Mouse (Mus musculus): ENCODE results near the gene Myo5c. TPM values are rescaled to one million over a fixed set of nuclear protein-coding genes. Genes with fewer than 3 reads are reported as not detected.

Gene Myo5c
- total RNA-seq, 2 experiments from 2014 or later, result not detected

DNA sequence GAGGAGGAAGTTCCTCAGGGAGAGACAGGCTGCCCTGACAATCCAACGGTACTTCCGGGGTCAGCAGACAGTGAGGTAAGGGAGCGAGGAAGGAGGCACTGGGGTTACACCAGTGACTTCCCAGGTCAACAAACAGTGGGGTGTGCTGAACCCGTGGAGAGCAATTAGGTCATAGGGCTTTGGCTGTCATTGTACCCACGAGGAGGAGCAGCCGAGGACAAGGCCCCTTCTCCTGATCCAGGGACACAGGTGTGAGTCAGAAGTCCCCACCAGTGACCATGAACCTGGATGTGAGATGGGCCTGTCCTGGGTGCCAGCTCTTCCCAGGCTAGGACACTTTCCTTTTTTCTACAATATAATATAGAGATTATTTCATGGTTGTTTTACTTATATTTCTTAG, 41.8 kb downstream of the Myo5c start:
- ATAC-seq (replicated peaks; ENCODE audit: poor library complexity, severe bottlenecking), result no peak

DNA sequence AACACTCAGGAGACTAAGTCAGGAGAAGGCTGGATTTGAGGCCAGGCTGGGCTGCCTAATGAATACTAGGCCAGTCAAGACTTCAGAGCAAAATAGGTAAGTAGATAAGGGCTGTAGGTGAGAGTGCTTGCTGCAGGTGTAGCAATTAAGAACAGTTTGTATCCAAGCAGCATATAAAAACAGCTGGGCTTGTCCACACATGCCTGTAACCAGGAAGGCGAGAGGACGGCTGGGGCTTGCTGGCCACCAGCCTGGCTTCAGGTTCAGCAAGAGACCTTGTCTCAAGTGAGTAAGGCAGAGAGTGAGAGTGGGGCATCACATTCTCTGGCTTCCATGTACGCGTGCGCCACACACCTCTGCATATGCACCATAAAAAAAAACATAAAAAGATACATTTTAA, 42.7 kb downstream of the Myo5c start:
- no peak for ATAC-seq (replicated peaks; ENCODE audit: poor library complexity, severe bottlenecking)

DNA sequence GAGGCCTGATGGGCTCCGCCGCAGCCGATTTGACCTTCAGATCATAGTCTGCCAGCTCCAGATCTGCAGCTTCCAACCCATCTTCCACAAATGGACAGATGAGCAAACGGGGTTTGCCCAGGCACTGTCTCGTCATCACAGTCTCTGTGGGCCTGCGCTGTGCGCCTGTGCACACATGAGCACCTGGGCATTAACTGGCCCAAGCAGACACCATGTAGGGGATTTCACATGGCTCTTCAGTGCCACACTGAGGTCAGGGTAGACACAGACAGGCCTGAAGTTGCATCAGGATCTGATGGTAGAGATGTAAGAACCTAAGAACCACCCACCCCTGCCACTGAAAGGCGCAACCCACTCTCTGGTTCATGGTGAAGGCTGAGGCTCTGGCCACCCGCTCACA, 43.2 kb downstream of the Myo5c start:
- ATAC-seq (replicated peaks; ENCODE audit: poor library complexity, severe bottlenecking), result no peak

DNA sequence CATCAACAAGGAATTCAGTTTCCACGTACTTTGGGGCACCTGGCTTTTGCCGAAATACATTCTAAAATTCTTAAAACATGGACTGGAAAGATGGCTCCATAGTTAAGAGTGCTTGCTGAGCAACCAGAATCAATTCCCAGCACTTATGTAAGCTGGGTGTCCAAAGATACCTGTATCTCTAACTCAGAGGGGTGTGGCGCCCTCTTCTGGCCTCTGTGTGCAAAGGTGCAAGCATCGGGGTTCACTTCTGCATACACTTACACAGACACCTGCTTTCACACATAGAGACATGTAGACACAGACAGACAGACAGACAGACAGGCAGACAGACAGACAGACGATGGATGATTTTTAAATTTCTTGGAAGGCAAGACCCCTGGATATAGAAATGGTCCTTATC, 49.0 kb downstream of the Myo5c start:
- peak; percentile 46; the same call in 1 of the 2 replicates for ATAC-seq (replicated peaks; ENCODE audit: poor library complexity, severe bottlenecking)

DNA sequence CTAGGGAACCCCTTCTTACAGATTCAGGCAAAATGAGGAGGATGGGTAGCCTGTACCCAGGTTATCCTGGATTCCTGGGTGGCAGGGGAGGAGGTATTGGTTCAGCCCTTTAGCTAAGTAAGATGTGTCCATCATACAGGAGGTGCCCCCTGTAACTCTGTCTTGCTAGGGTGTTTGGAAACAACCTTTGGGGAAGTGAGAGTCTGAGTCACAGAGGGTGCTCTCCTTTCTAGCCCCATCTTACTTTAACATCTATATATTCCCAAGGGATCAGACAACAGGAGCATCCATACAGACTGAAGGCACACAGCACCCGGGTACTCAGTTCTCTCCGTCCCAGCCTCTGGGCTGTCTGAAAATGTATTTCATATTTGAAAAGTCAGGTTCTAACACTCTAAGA, 50.4 kb downstream of the Myo5c start:
- peak; percentile 64 for ATAC-seq (replicated peaks; ENCODE audit: poor library complexity, severe bottlenecking)

DNA sequence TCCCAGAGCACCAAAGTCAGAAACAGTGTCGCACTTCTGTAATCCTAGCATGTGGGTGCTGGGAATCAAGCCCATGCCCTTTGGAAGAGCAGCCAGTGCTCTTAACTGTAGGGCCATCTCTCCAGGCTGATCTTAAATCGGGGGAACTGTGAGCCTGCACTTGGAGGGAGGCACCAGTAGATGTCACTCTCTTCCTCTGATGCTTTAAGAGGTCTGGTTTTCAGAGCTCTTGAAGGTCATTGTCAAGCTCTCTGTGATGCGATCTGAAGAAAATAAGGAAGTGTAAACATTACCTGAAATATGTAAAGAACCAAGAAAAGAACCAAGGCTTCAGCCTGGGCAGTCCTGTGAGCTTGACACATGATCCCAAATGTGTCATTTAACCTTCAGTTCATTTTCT, 51.0 kb downstream of the Myo5c start:
- ATAC-seq (replicated peaks; ENCODE audit: poor library complexity, severe bottlenecking), result peak; percentile 90

DNA sequence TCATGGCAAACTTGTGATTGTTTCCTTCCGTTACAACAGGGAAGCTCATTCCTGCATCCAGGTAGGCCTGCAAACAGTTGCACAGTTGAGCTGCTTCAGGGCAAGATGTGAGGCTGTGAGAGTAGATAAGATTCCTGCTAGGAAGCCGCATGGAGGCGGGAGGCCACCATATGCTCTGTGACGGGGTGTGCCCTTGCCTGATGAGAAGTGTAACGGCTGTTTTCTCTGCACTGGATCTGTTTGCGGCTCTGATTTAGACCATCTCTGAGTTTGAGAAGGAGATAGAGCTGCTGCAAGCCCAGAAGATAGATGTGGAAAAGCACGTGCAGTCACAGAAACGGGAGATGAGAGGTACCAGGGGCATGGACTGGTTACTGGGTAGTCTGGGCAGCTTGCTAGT, 51.8 kb downstream of the Myo5c start:
- no peak for ATAC-seq (replicated peaks; ENCODE audit: poor library complexity, severe bottlenecking)

DNA sequence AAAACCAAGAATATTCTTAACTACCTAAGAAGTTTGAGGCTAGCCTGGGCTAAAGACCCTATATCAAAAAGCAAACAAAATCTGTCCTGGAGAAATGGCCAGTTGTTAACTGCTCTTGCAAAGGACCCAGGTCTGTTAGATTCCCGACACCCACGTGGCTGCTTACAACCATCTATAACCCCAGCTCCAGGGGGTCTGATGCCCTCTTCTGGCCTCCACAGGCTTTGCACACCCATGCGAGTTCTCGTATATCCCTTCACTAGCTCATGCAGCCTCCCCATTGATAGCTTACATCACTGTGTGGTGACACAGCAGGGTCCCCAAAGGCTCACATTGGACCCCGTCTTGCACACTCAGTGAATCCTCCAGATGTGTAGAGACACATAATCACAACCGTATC, 53.5 kb downstream of the Myo5c start:
- no peak for ATAC-seq (replicated peaks; ENCODE audit: poor library complexity, severe bottlenecking)

DNA sequence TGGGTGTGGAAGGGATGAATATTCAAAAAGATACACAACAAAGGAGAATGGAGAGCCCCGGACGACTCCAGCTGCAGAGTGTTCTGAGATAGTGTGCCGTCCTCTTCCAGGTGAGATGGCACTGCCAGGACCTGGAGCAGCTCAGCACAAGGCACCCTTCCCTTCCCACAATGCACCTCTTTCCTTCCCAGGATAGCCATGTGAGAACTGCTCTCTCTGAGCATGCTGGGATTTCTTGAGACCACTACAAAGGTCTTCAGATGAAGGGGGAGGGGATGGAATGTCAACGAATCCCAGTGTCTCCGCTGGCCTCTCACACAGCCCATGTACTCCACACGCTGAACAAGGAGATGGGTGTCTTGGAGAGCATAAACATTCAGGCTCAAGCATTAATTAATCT, 55.8 kb downstream of the Myo5c start:
- no peak for ATAC-seq (replicated peaks; ENCODE audit: poor library complexity, severe bottlenecking)

DNA sequence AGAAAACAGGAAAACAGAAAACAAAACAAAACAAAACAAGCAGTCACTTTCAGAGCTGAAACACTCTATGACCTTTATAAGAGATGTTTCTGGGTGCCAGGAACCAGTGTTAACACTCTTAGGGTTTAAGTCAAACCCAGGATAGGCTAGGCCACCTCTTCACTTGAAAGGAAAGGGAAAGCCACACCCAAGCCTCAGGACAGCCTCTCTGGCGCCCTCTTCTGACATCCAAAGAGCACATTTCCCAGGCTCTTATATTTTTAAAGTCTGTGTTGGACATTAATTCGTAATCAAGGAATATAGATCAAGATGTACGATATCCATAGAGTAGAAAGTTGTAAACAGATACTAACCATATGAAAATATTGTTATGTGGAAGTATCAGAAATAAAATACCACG, 57.7 kb downstream of the Myo5c start:
- peak; percentile 69 for ATAC-seq (replicated peaks; ENCODE audit: poor library complexity, severe bottlenecking)

DNA sequence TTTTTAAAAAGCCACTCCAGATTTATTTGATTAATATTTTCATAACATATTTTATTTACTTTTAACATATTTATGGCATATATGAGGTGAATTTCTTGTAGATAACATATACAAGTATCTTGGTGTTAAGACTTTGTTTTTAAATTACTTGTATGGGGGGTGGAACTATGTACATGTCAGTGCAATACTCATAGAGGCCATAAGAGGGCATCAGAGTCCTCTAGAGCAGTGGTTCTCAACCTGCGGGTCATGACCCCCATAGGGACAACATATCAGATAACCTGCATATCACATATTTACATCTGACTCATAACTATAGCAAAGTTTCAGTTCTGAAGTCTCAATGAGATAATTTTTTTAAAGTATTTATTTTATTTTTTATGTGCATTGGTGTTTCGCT, 67.5 kb downstream of the Myo5c start:
- peak; percentile 87 for ATAC-seq (replicated peaks; ENCODE audit: poor library complexity, severe bottlenecking)

DNA sequence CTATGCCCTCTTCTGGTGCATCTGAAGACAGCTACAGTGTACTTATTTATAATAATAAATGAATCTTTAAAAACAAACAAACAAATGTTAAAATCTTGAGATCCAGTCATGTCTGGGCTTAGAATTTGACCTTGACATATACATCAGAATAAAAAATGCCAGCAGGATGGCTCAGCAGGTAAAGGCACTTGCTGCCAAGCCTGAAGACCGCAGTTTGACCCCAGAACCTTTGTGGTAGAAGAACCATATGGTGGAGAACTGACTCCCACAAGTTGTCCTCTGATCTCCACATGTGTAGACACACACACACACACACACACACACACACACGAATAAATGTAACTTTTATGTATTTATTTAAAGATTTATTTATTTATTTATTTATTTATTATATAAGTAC, 71.2 kb downstream of the Myo5c start:
- ATAC-seq (replicated peaks; ENCODE audit: poor library complexity, severe bottlenecking), result no peak

DNA sequence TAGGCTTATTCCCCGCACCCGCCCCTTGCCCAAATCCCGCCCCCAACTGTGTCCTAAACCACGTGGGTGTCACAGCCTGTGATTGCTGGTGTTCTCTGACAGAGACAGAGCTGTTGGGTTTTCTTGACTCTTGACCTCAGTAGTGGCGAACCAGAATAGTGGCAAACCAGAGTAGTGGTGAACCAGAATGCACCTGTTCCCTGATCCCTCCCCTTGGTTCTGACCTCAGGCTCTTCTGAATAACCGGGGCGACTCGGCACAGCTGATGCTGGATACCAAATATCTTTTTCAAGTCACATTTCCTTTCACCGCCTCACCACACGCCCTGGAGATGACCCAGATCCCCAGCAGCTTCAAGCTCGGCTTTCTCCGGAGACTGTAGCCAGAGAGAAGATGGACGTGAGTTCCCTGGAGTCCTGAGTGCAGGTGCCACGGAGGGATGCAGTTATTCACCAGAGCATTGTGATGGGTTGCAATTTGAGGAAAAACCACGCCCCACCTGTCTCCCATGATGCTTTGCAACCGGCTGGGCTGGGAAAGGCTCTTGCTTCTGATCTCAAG, 72.0 kb downstream of the Myo5c start:
- ATAC-seq (replicated peaks; ENCODE audit: poor library complexity, severe bottlenecking), result no peak

DNA sequence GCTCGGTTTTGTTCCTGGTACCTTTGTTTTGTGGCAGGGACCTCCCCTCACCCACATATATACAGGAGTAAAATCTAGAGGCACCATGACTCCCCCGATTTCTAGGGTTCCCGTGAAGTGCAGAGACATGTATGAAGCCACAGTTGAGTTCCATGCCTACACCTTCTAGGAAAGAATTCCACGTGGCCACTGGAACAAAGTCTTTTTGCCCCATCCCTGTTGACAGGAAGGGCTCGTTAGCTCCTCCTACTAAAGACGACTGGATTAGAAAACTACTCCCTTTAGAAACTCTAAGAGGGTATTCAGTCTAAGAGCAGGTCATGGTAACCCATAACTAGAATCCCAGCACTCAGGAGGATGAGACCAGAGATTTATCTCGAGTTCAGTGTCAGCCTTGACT, 72.5 kb downstream of the Myo5c start:
- no peak for ATAC-seq (replicated peaks; ENCODE audit: poor library complexity, severe bottlenecking)

DNA sequence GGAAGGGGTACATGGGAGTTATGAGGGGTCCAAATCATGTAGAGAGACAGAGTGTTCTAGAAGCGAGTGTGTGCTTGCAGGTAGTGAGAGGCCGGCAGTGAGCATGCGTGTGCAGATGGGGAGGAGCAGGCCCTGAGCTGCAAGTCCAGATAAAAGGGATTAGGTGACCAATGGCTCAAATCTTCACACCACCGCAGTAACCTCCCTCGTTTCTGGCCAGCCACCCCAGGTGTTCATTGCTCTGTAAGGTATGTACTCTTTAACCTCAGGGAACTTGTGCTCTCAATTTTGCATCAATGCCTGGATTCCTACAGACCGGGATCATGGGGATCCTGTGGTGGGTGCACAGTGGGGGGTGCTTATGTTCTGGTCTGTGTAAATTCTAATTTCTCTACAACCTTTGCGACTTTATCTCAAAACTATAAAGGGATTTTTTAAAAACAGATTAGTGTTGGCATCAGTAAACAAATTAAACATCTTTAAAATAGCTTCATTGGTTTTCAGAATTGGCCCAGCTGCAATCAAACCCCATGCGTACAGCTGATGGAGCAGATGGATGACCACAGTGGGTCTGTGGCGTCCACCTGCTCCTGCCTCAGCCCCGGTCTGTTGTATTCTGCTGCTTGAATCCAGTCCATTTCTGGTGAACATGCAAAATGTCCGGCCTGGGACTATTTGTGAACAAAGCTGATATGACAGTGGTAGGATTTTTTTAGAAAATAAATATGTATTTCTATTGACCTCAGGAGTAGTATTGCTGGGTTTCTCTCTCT, 74.5 kb downstream of the Myo5c start, which contains the start of gene Gnb5:
Gene Gnb5, plus strand, starts transcription at position 163 of the 773 bp plus-strand sequence.
- ATAC-seq (replicated peaks; ENCODE audit: poor library complexity, severe bottlenecking), result no peak

DNA sequence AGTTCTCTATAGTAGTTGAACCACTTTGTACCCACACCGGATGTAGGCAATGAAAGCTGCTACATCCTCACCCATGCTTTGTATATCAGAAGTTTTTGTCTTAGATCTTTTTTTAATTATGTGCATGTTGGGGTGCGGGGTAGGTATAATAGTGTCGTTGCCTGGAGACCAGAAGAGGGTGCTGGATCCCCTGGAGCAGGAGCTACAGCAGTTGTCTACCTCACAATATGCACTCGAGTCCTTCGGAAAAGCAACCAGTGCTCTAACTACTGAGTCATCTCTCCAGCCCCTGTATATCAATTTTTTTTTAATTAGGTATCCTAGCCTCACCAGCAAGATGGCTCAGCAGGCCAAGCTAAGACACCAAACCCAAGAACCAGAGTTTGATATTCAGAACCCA, 75.2 kb downstream of the Myo5c start:
- no peak for ATAC-seq (replicated peaks; ENCODE audit: poor library complexity, severe bottlenecking)

DNA sequence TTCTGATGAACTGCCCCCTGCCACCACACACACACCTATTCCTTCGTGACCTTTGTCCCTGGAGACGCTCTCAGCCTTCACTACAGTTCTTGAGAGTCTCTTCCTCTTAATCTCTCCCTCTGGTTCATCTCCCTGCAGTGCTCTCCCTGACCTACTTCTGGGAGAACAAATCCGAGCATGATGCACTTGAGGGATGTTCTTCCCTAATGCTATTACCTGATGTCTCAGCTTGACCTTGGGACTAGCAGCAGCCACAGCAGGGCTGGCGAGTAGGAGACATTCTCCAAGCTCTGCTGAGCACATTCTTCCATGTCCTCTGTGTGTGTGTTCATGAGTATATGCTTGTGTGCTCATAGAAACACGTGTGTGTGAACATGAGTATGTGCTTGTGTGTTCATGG, 76.8 kb downstream of the Myo5c start:
- no peak for ATAC-seq (replicated peaks; ENCODE audit: poor library complexity, severe bottlenecking)

DNA sequence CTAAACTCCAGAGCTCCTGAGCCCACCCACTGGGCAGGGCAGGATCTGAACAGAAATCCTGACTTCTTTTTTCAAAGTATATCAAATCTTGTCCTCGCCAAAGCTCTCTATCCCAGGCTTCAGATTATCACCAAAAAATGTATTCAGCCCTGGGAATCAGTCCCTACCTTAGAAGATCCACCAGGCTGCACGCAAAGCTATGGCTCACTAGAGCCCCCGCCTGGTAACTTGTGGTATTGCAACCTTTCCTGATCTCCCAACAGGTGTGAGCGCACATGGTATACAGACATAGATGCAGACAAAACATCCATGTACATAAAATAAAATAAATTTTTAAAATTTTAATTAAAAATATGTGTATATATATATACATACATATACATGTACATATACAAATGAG, 80.2 kb downstream of the Myo5c start:
- ATAC-seq (replicated peaks; ENCODE audit: poor library complexity, severe bottlenecking), result peak; percentile 51

DNA sequence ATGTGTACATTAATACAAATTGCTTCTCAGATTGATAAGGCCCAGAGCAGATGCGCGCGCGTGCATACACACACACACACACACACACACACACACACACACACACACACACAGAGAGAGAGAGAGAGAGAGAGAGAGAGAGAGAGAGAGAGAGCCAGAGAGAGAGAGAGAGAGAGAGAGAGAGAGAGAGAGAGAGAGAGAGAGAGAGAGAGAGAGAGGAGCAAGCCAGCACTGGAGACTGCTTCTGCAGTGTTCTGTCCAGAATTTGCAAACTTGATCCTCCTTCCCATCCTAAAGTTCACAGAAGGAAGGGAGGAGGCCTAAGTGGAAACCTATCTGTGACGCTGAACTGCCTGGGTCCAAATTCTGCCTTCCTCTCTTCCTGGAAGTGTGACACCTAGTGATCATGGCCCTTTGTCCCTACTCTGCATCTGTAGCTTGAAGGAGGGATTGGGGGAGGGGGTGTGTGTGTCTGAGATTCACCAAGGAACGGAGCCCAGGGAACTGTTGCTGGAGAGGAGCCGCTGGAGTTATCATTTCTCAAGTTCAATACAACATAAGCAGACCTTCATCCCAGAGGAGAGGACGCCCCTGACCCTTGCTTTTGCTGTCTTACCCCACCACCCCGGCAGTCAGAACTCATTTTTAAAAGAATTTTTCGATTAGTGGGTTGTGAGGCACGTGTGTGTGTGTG, 81.5 kb downstream of the Myo5c start:
- ATAC-seq (replicated peaks; ENCODE audit: poor library complexity, severe bottlenecking), result no peak

DNA sequence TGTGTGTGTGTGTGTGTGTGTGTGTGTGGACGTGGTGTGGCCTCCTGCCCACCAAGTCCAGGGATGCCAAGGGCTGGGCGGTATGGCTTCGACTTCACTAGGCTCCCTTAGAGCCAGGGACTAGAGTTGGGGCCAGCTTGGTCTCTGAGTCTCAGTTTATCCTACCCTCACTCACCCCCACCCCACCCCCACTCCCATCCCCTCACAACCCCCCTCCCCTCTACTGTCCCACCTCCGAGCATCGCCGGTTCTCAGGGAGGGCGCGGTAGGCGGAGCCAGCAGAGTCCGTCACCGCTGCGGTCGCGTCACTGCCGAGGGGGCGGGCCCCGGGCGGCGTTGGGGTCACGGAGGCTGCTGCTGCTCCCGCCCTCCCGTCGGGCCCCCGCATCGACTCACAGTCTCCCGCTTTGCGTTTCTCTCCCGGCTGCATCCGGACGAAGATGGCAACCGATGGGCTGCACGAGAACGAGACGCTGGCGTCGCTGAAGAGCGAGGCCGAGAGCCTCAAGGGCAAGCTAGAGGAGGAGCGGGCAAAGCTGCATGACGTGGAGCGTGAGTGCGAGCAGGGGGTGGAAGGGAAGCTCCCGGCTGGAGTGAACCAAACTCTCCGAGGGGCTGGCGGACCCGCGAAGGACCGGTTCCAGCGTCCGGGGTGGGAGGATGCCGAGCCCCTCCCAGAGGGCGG, 82.2 kb downstream of the Myo5c start:
- ATAC-seq (replicated peaks; ENCODE audit: poor library complexity, severe bottlenecking), result peak; percentile 88

DNA sequence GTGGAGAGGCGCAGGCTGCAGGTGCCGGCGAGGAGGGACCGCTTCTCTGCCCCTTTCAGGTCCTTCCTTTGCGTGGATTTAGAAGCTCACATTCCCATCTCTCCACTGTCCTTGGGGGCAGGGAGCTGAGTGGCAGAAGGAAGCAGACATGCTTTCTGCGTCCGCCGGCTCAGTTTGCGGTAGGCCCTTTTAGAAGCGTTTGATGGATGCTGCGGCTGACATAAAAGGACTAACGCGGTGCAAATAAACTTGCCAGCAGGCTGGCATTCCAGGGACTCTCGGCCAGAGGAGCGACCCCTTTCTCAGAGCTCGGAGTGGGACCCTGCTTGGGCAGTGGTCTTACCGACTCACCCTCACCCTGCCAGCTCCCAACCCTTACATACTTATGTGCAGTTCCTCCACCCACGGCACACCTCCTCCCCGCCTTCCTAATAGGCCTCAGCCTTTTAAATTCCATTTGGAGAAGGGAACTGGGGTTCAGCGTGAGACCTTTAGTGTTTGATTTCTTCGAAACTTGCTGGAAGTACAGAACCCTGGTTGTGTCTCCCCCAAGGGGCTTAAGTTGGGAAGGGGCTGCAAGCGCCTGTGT, 82.8 kb downstream of the Myo5c start:
- ATAC-seq (replicated peaks; ENCODE audit: poor library complexity, severe bottlenecking), result no peak
